Mouse (Mus musculus) C2C12 (cell line): ENCODE data around the gene Tmem273.

Source experiments
- CTCF ChIP-seq: IDR thresholded peaks from one replicate; pipeline ENCODE4 v1.5.1; 2011; ENCODE audit not compliant: control insufficient read depth, insufficient read depth, insufficient read length
- MYOD1 ChIP-seq: IDR thresholded peaks from one replicate; pipeline ENCODE4 v1.6.1; 2011; ENCODE audit warnings: low read depth; ENCODE audit not compliant: control insufficient read depth, insufficient read length

DNA sequence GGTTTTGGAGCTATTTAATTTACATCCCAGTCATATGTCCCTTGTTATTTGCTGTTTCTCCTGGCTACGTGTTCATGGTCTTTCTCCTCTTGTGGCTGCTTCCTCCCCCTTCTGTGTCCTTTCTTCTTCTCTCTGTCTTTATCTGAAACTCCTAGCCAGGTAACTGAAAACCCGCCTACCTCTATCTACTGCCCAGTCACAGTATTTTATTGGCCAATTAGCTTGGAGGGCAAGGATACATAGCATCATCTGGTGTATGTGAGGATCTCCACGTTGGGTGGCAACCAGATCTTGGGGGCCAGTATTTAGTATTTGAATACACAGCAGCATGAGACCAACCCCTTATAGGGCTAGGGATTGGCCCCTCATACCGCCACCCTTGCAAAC is 1.0 kb upstream of the Tmem273 start:
- TF ChIP-seq CTCF = no peak
- TF ChIP-seq MYOD1 = no peak
